ENCODE assay signal across 10 mouse cellular contexts in the genomic region with DNA sequence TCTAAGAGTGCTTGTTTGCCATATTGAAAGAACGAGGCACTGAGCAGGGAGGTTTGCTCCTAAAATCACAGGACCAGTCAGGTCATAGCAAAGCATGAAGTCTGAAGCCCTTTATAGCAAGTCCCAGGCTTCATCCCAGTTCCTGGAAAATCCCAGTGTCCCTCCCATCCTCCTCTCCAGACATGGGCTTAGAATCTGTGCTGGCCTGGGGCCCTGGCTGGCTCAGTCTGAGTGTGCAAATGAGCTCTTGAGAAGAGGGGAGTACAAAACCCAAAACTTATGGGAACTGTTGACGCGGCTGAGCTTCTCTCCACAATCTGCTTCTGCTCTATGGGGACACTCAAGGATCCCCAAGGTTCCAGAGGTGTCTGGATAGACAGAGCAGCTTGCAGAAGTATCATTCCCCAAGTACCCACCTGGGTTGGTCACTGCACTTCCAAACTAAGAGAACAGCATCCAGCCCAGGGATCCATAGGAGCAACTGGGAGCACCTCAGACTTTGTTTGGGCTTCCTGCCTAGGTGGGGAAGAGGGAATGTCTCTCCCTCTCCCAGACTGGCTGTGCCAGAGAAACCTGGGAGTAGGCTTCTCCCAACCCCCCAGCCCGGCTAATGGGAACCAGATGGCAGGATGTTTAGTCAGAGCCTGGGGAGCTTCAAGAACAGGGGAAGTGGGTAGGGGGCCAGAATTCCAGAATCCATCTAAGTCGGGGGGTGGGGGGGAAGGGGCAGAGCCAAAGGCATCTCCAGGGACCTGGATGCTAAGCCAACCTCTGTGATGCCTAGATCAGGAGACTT. TPM values are rescaled to one million over a fixed set of nuclear protein-coding genes. Genes with fewer than 3 reads are reported as not detected.
A peak's percentile ranks its signal among the peaks of the same experiment; 100 is the strongest.
DNase-seq lines count a peak whose midpoint lies in the region; ATAC-seq and TF ChIP-seq lines count a peak whose summit lies in the region.
"Had no signal": no experiment of that assay in that cellular context is flagged by ENCODE, and none has a peak within 500 bp of the region (broad histone marks: within the 10 kb centered on the region; RNA-seq: fewer than 3 reads in every experiment).

No protein-coding gene starts in this region.

- 66% methylated on average over 5 of the region's 5 CpGs for WGBS in liver, embryonic 12.5 days (ENCODE audit: insufficient replicate concordance)
- WGBS in heart, embryonic 14.5 days = 57% methylated on average over 5 of the region's 5 CpGs
- WGBS in forebrain, embryonic 16.5 days = 82% methylated on average over 4 of the region's 5 CpGs

- no peak overlapping the region for H3K4me2 ChIP-seq in liver, embryonic 12.5 days
- H3K4me2 ChIP-seq in heart, embryonic 14.5 days (ENCODE audit: low read length) = no peak overlapping the region
- peak overlapping the region; percentile 74 for H3K4me2 ChIP-seq in myocyte (ENCODE audit: low read depth)
- H3K4me2 ChIP-seq in forebrain, embryonic 16.5 days (ENCODE audit: low read length) = no peak overlapping the region

- DNase-seq in liver = peak; percentile 22
- DNase-seq in embryo, embryonic 11.5 days (ENCODE audit: low read depth, low spot score) = peak; percentile 35
- no peak for DNase-seq in left cerebral cortex, adult 9 months (ENCODE audit: low spot score in 2 of 2)
- no peak for DNase-seq in frontal cortex, postnatal 10 days (ENCODE audit: low spot score in 2 of 2)

- H3K9me3 ChIP-seq in liver, embryonic 12.5 days (replicated peaks) = no peaks in the 10 kb centered on the region
- no peaks in the 10 kb centered on the region for H3K9me3 ChIP-seq in heart, embryonic 14.5 days (ENCODE audit: control insufficient read depth, low read length)
- H3K9me3 ChIP-seq in forebrain, embryonic 16.5 days (ENCODE audit: control insufficient read depth, low read length) = no peaks in the 10 kb centered on the region

- ATAC-seq in liver, embryonic 12.5 days = no peak
- ATAC-seq in heart, embryonic 14.5 days (ENCODE audit: insufficient number of reproducible peaks, insufficient read depth, low FRiP score, low read depth) = 0 out of 2 replicates have a peak, but pooled peaks have one; percentile 25
- no peak for ATAC-seq in forebrain, embryonic 16.5 days

- H3K27ac ChIP-seq in liver, embryonic 12.5 days = no peak overlapping the region
- H3K27ac ChIP-seq in heart, embryonic 14.5 days (replicated peaks in 1 of 2; ENCODE audit: control insufficient read depth in 1 of 2, insufficient read depth in 1 of 2, low read depth in 2 of 2, low read length in 2 of 2) = peak overlapping the region; percentile 61 to 64
- H3K27ac ChIP-seq in forebrain, embryonic 16.5 days (ENCODE audit: low read length) = no peak overlapping the region

- H3ac ChIP-seq in myocyte (ENCODE audit: control insufficient read depth, insufficient read length) = no peak overlapping the region

- H3K27me3 ChIP-seq in liver, embryonic 12.5 days (replicated peaks) = peaks cover 45% of the 10 kb centered on the region
- H3K27me3 ChIP-seq in heart, embryonic 14.5 days (ENCODE audit: control insufficient read depth, insufficient read depth, low read length) = no peaks in the 10 kb centered on the region
- H3K27me3 ChIP-seq in myocyte (ENCODE audit: control insufficient read depth, insufficient read depth, insufficient read length) = no peaks in the 10 kb centered on the region
- no peaks in the 10 kb centered on the region for H3K27me3 ChIP-seq in forebrain, embryonic 16.5 days (replicated peaks; ENCODE audit: control insufficient read depth, insufficient read depth, low read length)

- H3K79me2 ChIP-seq in myocyte (ENCODE audit: control insufficient read depth, insufficient read depth) = no peaks in the 10 kb centered on the region

- no peak overlapping the region for H3K9ac ChIP-seq in liver, embryonic 12.5 days
- H3K9ac ChIP-seq in heart, embryonic 14.5 days (ENCODE audit: low read length) = no peak overlapping the region
- no peak overlapping the region for H3K9ac ChIP-seq in forebrain, embryonic 16.5 days (replicated peaks; ENCODE audit: low read depth, low read length)

- TF ChIP-seq POLR2A in myocyte (IDR thresholded peaks at IDR 0.05; ENCODE audit: insufficient read length, low read depth) = no peak

- H3K36me3 ChIP-seq in liver, embryonic 12.5 days = no peaks in the 10 kb centered on the region
- no peaks in the 10 kb centered on the region for H3K36me3 ChIP-seq in heart, embryonic 14.5 days (ENCODE audit: control insufficient read depth, insufficient read depth, low read length)
- H3K36me3 ChIP-seq in myocyte (ENCODE audit: control insufficient read depth, insufficient read depth) = no peaks in the 10 kb centered on the region
- H3K36me3 ChIP-seq in forebrain, embryonic 16.5 days (ENCODE audit: control insufficient read depth, insufficient read depth) = no peaks in the 10 kb centered on the region

- H3K4me1 ChIP-seq in liver, embryonic 12.5 days = 0 out of 2 replicates have a peak, but pooled peaks cover 6% of the 10 kb centered on the region
- H3K4me1 ChIP-seq in heart, embryonic 14.5 days (ENCODE audit: control insufficient read depth in 2 of 2, insufficient read depth in 2 of 2, low read length in 2 of 2) = peaks cover 0 to 2% of the 10 kb centered on the region in 2 experiments; a peak in 1 of 4 replicates
- H3K4me1 ChIP-seq in forebrain, embryonic 16.5 days (replicated peaks; ENCODE audit: control insufficient read depth, insufficient read depth, low read length) = no peaks in the 10 kb centered on the region

- no peak overlapping the region for H3K4me3 ChIP-seq in liver, embryonic 12.5 days
- no peak overlapping the region for H3K4me3 ChIP-seq in heart, embryonic 14.5 days (ENCODE audit: control insufficient read depth in 1 of 2, insufficient read depth in 1 of 2, low read depth in 1 of 2, low read length in 2 of 2)
- no peak overlapping the region for H3K4me3 ChIP-seq in myocyte
- no peak overlapping the region for H3K4me3 ChIP-seq in forebrain, embryonic 16.5 days (replicated peaks; ENCODE audit: low read length)

TF ChIP-seq in myocyte, 11 proteins besides CTCF, POLR2A, EP300 and RAD21:
- TF ChIP-seq USF1 (IDR thresholded peaks at IDR 0.05; ENCODE audit: low read depth) (no peak), MYOD1 (IDR thresholded peaks at IDR 0.05; ENCODE audit: control insufficient read depth in 1 of 3, insufficient read length in 2 of 3, low read depth in 2 of 3) (no peak), MYOG (IDR thresholded peaks at IDR 0.05; ENCODE audit: control insufficient read depth in 1 of 3, insufficient read depth in 1 of 3, insufficient read length in 2 of 3, low read depth in 2 of 3) (no peak), POLR2AphosphoS2 (IDR thresholded peaks at IDR 0.05; ENCODE audit: insufficient read length, low read depth) (no peak), TCF12 (IDR thresholded peaks at IDR 0.05; ENCODE audit: insufficient read depth, poor library complexity, severe bottlenecking) (no peak), CEBPB (IDR thresholded peaks at IDR 0.05; ENCODE audit: insufficient read depth, poor library complexity, severe bottlenecking) (no peak), MAX (IDR thresholded peaks at IDR 0.05; ENCODE audit: low read depth) (no peak), TCF3 (IDR thresholded peaks at IDR 0.05; ENCODE audit: insufficient read length, low read depth) (no peak), E2F4 (IDR thresholded peaks at IDR 0.05; ENCODE audit: insufficient read depth) (no peak), SRF (IDR thresholded peaks at IDR 0.05; ENCODE audit: control insufficient read depth, insufficient read length, low read depth) (no peak), REST (IDR thresholded peaks at IDR 0.05; ENCODE audit: insufficient read depth, insufficient read length) (no peak)

RNA-seq across cellular contexts. Expression of a gene that starts 8.8 kb away (rescaled TPM):
- polyA plus RNA-seq in liver, embryonic 12.5 days (2016; fragmentation: Nextera tagmentation; extraction: Ambion mirVana) = 48.4 and 51.3 TPM in 2 replicates
- 42.0 and 43.2 TPM in 2 replicates for polyA plus RNA-seq in heart, embryonic 14.5 days (2014; fragmentation: Nextera tagmentation; extraction: Ambion mirVana)
- polyA plus RNA-seq in myocyte (2012; fragmentation: generic; extraction: Trizol) = 32.6 TPM
- polyA plus RNA-seq in forebrain, embryonic 16.5 days (2015; fragmentation: Nextera tagmentation; extraction: Ambion mirVana) = 59.5 and 60.1 TPM in 2 replicates

RNA-seq across cellular contexts. Expression of a gene that starts 15.8 kb away (rescaled TPM):
- polyA plus RNA-seq in liver, embryonic 12.5 days (2016; fragmentation: Nextera tagmentation; extraction: Ambion mirVana) = 13.0 and 14.8 TPM in 2 replicates
- polyA plus RNA-seq in heart, embryonic 14.5 days (2014; fragmentation: Nextera tagmentation; extraction: Ambion mirVana) = 111 and 130 TPM in 2 replicates
- polyA plus RNA-seq in myocyte (2012; fragmentation: generic; extraction: Trizol) = 1,139 TPM
- polyA plus RNA-seq in forebrain, embryonic 16.5 days (2015; fragmentation: Nextera tagmentation; extraction: Ambion mirVana) = 14.9 and 21.1 TPM in 2 replicates

RNA-seq across cellular contexts. Expression of a gene that starts 32.5 kb away (rescaled TPM):
- not detected in 2 replicates for polyA plus RNA-seq in liver, embryonic 12.5 days (2016; fragmentation: Nextera tagmentation; extraction: Ambion mirVana)
- polyA plus RNA-seq in heart, embryonic 14.5 days (2014; fragmentation: Nextera tagmentation; extraction: Ambion mirVana) = not detected in 2 replicates
- not detected for polyA plus RNA-seq in myocyte (2012; fragmentation: generic; extraction: Trizol)
- polyA plus RNA-seq in forebrain, embryonic 16.5 days (2015; fragmentation: Nextera tagmentation; extraction: Ambion mirVana) = not detected in 2 replicates
- polyA plus RNA-seq: cortical plate, adult 2 months; neural tube, embryonic 14.5 days had no signal

RNA-seq across cellular contexts. Expression of a gene that starts 35.2 kb away (rescaled TPM):
- polyA plus RNA-seq in liver, embryonic 12.5 days (2016; fragmentation: Nextera tagmentation; extraction: Ambion mirVana) = not detected in 2 replicates
- 0.27 and 0.41 TPM in 2 replicates for polyA plus RNA-seq in heart, embryonic 14.5 days (2014; fragmentation: Nextera tagmentation; extraction: Ambion mirVana)
- 0.07 TPM for polyA plus RNA-seq in myocyte (2012; fragmentation: generic; extraction: Trizol)
- polyA plus RNA-seq in forebrain, embryonic 16.5 days (2015; fragmentation: Nextera tagmentation; extraction: Ambion mirVana) = 3.7 and 6.1 TPM in 2 replicates

RNA-seq across cellular contexts. Expression of a gene that starts 56.7 kb away (rescaled TPM):
- not detected in 2 replicates for polyA plus RNA-seq in liver, embryonic 12.5 days (2016; fragmentation: Nextera tagmentation; extraction: Ambion mirVana)
- polyA plus RNA-seq in heart, embryonic 14.5 days (2014; fragmentation: Nextera tagmentation; extraction: Ambion mirVana) = not detected in 2 replicates
- polyA plus RNA-seq in myocyte (2012; fragmentation: generic; extraction: Trizol) = not detected
- polyA plus RNA-seq in forebrain, embryonic 16.5 days (2015; fragmentation: Nextera tagmentation; extraction: Ambion mirVana) = 0.37 and 1.1 TPM in 2 replicates

Comparison
In these comparisons a context has a peak if more than half of its experiments do, and no peak if none do; other contexts are left out.
1. DNase-seq: peak in liver (single experiment) and embryo, embryonic 11.5 days (single experiment); none in left cerebral cortex, adult 9 months (0 of 2) and frontal cortex, postnatal 10 days (0 of 2).
2. H3K27ac ChIP-seq: peak in heart, embryonic 14.5 days (2 of 2); none in liver, embryonic 12.5 days (single experiment) and forebrain, embryonic 16.5 days (single experiment).